Mouse (Mus musculus): Measurements from ENCODE around the gene Hnrnpab. TPM values are rescaled to one million over a fixed set of nuclear protein-coding genes. Genes with fewer than 3 reads are reported as not detected.
"Not testable (repeated sequence)": the region's sequence is repeated elsewhere in the genome, so short reads cannot be mapped to it uniquely, and the experiment has no call there.

Gene Hnrnpab
- total RNA-seq, 1 experiment, result 505 TPM

DNA sequence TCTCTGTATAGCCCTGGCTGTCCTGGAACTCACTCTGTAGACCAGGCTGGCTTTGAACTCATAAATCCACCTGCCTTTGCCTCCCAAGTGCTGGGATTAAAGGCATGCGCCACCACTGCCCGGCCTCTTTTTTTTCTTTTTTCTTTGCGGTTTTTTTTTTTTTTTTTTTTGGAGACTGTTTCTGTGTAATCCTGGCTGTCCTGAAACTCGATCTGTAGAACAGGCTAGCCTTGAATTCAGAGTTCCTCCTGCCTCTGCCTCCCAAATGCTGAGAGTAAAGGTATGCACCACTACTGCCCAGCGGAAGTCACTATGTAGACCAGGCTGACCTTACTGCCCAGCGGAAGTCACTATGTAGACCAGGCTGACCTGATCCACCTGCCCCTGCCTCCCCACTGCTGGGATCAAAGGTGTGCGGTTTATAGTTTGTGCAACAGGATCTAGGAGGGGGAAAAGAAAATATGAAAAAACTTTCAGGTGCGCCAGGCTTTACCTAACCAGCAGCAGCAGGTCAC, 12.3 kb upstream of the Hnrnpab start:
- no peak for DNase-seq (ENCODE audit: low read depth, low spot score)
- peak overlapping the region; percentile 47; the same call in 1 of the 2 replicates for H3K27ac ChIP-seq (ENCODE audit: insufficient read depth, low read depth, low read length, poor library complexity, severe bottlenecking)
- peaks cover 2 to 16% of the 10 kb centered on the region in 2 experiments; a peak in 3 of 4 replicates for H3K4me1 ChIP-seq (ENCODE audit: control insufficient read depth in 2 of 2, insufficient read depth in 2 of 2, low read length in 2 of 2, poor library complexity in 1 of 2)
- peak overlapping the region; percentile 59 to 80 for H3K4me3 ChIP-seq (ENCODE audit: insufficient read depth in 1 of 2, low read depth in 1 of 2, low read length in 2 of 2, poor library complexity in 1 of 2, severe bottlenecking in 1 of 2)
- no peak for TF ChIP-seq CHD2 (IDR thresholded peaks at IDR 0.05; ENCODE audit: low read depth, low read length)
- peak; percentile 43 for TF ChIP-seq ZNF384 (IDR thresholded peaks at IDR 0.05; ENCODE audit: low read depth, low read length)
- peaks cover 28% of the 10 kb centered on the region for H3K36me3 ChIP-seq (ENCODE audit: control insufficient read depth, insufficient read depth, low read length, poor library complexity, severe bottlenecking)
- no peaks in the 10 kb centered on the region for H3K9me3 ChIP-seq (ENCODE audit: control insufficient read depth, insufficient read depth, low read depth, low read length)
- H3K9ac ChIP-seq (ENCODE audit: insufficient read depth, low read depth, low read length, poor library complexity, severe bottlenecking), result peak overlapping the region; percentile 76
- in situ Hi-C loops (cut with MboI; ENCODE audit: low sequenced_read_pairs in 2 of 2, unreplicated experiment in 2 of 2), result loop anchor here (5.0 to 10.0 kb wide), 2 partner anchors 63 to 66 kb away; partner anchors contain the start of gene 0610009B22Rik (in 1 of the 2)

DNA sequence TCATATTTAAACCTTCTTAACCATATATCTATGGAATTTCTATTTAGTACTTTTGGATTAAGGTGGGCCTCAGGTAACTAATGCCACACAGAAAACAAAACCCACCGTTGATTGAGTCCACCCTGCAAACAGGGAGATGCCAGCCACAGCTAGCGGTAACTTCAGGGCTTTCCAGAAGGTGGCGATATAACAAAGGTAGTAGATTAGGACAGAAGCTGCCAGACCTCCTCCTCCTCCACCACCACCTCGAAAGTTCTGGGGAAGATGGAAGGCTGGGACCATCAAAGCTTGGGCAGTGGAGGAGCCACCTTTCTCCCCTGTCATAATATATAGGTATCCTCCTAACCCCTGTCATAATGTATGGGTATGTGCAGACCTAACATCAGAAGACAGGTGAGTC, 11.0 kb upstream of the Hnrnpab start:
- Histone ChIP-seq H3K4me3 (ENCODE audit: insufficient read depth in 1 of 2, low read depth in 1 of 2, low read length in 2 of 2, poor library complexity in 1 of 2, severe bottlenecking in 1 of 2) (no peak overlapping the region), H3K9me3 (ENCODE audit: control insufficient read depth, insufficient read depth, low read depth, low read length) (no peaks in the 10 kb centered on the region), H3K9ac (ENCODE audit: insufficient read depth, low read depth, low read length, poor library complexity, severe bottlenecking) (no peak overlapping the region), H3K36me3 (ENCODE audit: control insufficient read depth, insufficient read depth, low read length, poor library complexity, severe bottlenecking) (peaks cover 15% of the 10 kb centered on the region), H3K4me1 (ENCODE audit: control insufficient read depth in 2 of 2, insufficient read depth in 2 of 2, low read length in 2 of 2, poor library complexity in 1 of 2) (peaks cover 2 to 13% of the 10 kb centered on the region in 2 experiments; a peak in 2 of 4 replicates), H3K27ac (ENCODE audit: insufficient read depth, low read depth, low read length, poor library complexity, severe bottlenecking) (no peak overlapping the region)
- no peak for TF ChIP-seq MAFK (IDR thresholded peaks at IDR 0.05; ENCODE audit: insufficient read depth, low read depth, low read length)
- TF ChIP-seq HCFC1 (IDR thresholded peaks at IDR 0.05; ENCODE audit: borderline replicate concordance, insufficient read depth, low read length), result no peak
- TF ChIP-seq CHD2 (IDR thresholded peaks at IDR 0.05; ENCODE audit: low read depth, low read length), result no peak
- peak; percentile 72; the same call in 1 of the 2 replicates for TF ChIP-seq ZC3H11A (IDR thresholded peaks at IDR 0.05; ENCODE audit: borderline replicate concordance, low read depth, low read length)
- no peak for TF ChIP-seq ZNF384 (IDR thresholded peaks at IDR 0.05; ENCODE audit: low read depth, low read length)
- in situ Hi-C loops (cut with MboI; ENCODE audit: low sequenced_read_pairs in 2 of 2, unreplicated experiment in 2 of 2), result loop anchor here (5.0 to 10.0 kb wide), 2 partner anchors 65 to 67 kb away; partner anchors contain the start of gene 0610009B22Rik (in 1 of the 2)
- peak; percentile 76 for DNase-seq (ENCODE audit: low read depth, low spot score)

DNA sequence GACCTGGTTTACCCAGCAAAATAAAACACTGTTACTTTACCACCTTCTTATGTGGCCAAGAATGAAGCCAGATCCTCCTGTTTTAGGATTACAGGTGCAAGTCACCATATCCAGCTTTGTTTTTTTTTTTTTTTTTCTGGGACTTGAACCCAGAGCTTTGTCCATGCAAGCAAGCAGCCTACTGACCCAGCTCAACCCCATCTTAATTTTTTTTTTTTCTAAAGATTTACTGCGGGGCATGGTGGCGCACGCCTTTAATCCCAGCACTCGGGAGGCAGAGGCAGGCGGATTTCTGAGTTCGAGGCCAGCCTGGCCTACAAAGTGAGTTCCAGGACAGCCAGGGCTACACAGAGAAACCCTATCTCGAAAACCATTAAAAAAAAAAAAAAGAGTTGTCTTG, 9.5 kb upstream of the Hnrnpab start:
- not testable (repeated sequence) for DNase-seq (ENCODE audit: low read depth, low spot score); H3K4me1 ChIP-seq (ENCODE audit: control insufficient read depth in 2 of 2, insufficient read depth in 2 of 2, low read length in 2 of 2, poor library complexity in 1 of 2); H3K9ac ChIP-seq (ENCODE audit: insufficient read depth, low read depth, low read length, poor library complexity, severe bottlenecking); H3K9me3 ChIP-seq (ENCODE audit: control insufficient read depth, insufficient read depth, low read depth, low read length); H3K36me3 ChIP-seq (ENCODE audit: control insufficient read depth, insufficient read depth, low read length, poor library complexity, severe bottlenecking)
- peak overlapping the region in 1 of 2 experiments; percentile 73; a peak in 2 of 4 replicates for H3K4me3 ChIP-seq (ENCODE audit: insufficient read depth in 1 of 2, low read depth in 1 of 2, low read length in 2 of 2, poor library complexity in 1 of 2, severe bottlenecking in 1 of 2)
- 0 out of 2 replicates have a peak, but pooled peaks have one; percentile 14 for TF ChIP-seq ZNF384 (IDR thresholded peaks at IDR 0.05; ENCODE audit: low read depth, low read length)
- peak overlapping the region; percentile 63; the same call in 1 of the 2 replicates for H3K27ac ChIP-seq (ENCODE audit: insufficient read depth, low read depth, low read length, poor library complexity, severe bottlenecking)
- in situ Hi-C loops (cut with MboI; ENCODE audit: low sequenced_read_pairs in 2 of 2, unreplicated experiment in 2 of 2), result loop anchor here (5.0 to 10.0 kb wide), 2 partner anchors 66 to 69 kb away; partner anchors contain the start of gene 0610009B22Rik (in 1 of the 2)

DNA sequence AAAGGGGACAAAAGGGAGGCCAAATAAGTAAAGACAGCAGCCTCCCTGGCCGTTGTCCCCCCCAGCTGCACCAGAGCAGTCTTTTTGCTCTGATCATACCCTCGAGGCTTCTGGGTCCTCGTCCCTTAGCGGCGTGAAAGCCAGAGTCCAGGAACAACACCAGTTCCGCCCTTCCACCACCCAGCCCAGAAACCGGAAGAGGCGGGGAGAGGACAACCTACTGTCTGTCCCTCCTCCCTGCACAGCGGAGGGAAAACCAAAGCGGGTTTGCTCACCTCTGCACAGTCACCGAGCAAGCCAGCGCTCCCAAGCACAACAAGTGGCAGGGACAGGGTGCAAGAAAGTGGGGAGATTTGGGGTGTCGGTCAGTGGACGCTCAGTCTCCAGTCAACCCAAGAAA, 9.0 kb upstream of the Hnrnpab start:
- Histone ChIP-seq H3K36me3 (ENCODE audit: control insufficient read depth, insufficient read depth, low read length, poor library complexity, severe bottlenecking) (no peaks in the 10 kb centered on the region), H3K9ac (ENCODE audit: insufficient read depth, low read depth, low read length, poor library complexity, severe bottlenecking) (peak overlapping the region; percentile 80; the same call in 1 of the 2 replicates), H3K4me3 (ENCODE audit: insufficient read depth in 1 of 2, low read depth in 1 of 2, low read length in 2 of 2, poor library complexity in 1 of 2, severe bottlenecking in 1 of 2) (peak overlapping the region; percentile 54 to 73), H3K9me3 (ENCODE audit: control insufficient read depth, insufficient read depth, low read depth, low read length) (no peaks in the 10 kb centered on the region), H3K4me1 (ENCODE audit: control insufficient read depth in 2 of 2, insufficient read depth in 2 of 2, low read length in 2 of 2, poor library complexity in 1 of 2) (peaks cover 2 to 7% of the 10 kb centered on the region in 2 experiments; a peak in 2 of 4 replicates), H3K27ac (ENCODE audit: insufficient read depth, low read depth, low read length, poor library complexity, severe bottlenecking) (peak overlapping the region; percentile 69)
- DNase-seq (ENCODE audit: low read depth, low spot score), result peak; percentile 71
- TF ChIP-seq ZC3H11A (IDR thresholded peaks at IDR 0.05; ENCODE audit: borderline replicate concordance, low read depth, low read length) (no peak), MAFK (IDR thresholded peaks at IDR 0.05; ENCODE audit: insufficient read depth, low read depth, low read length) (no peak), ZNF384 (IDR thresholded peaks at IDR 0.05; ENCODE audit: low read depth, low read length) (no peak)
- in situ Hi-C loops (cut with MboI; ENCODE audit: low sequenced_read_pairs in 2 of 2, unreplicated experiment in 2 of 2), result loop anchor here (5.0 to 10.0 kb wide), 2 partner anchors 67 to 69 kb away; partner anchors contain the start of gene 0610009B22Rik (in 1 of the 2)

Measured in ES-E14 (cell line).